Mouse (Mus musculus) CH12.LX (cell line): ENCODE measurements at regions not wholly inside any gene's neighbourhood (a gene's known extent, or its start where the extent isn't known, plus 50 kb on each side); places are given as distances from the start of the nearest gene placed in this dataset.

Source experiments
- CHD1 ChIP-seq: IDR thresholded peaks from 2 replicates; pipeline ENCODE4 v1.6.1; 2012; ENCODE audit warnings: low read depth, low read length, improper control_type of control experiment, inconsistent platforms
- CTCF ChIP-seq, 2 experiments: IDR thresholded peaks in 1 of 2; conservative IDR thresholded peaks in 1 of 2; 2 replicates each; pipeline ENCODE4 v1.5.1; 2011 to 2012; ENCODE audit warnings: low read depth in 2 of 2, low read length in 2 of 2, improper control_type of control experiment in 1 of 2, inconsistent platforms in 1 of 2, mild to moderate bottlenecking in 1 of 2, moderate library complexity in 1 of 2
- MXI1 ChIP-seq: IDR thresholded peaks from 2 replicates; pipeline ENCODE4 v1.6.1; 2011; ENCODE audit warnings: mild to moderate bottlenecking, low read depth, low read length, improper control_type of control experiment
- POLR2A ChIP-seq: IDR thresholded peaks from 2 replicates; pipeline ENCODE4 v1.6.1; 2011; ENCODE audit warnings: low read depth, mild to moderate bottlenecking, improper control_type of control experiment, low read length

DNA sequence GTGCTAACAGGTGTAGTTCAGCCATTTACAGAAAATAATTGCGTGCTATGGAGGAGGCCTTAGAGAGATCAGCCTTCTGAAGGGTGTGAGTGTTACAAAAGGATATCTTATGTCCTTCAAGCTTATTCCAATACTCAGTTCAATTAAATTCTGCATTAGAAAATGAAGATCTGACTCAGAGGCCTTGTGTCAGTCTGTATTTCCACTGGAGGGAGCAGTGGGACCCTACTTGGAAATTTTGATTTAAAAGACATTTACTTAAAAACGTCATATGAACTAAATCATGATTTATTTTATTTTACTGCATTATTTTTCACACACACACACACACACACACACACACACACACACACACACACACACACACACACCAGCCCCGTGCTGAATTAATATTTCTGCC lies 70.9 kb downstream of the Otor start:
- TF ChIP-seq CHD1, result no peak
- TF ChIP-seq MXI1, result no peak
- TF ChIP-seq CTCF (conservative IDR thresholded peaks at IDR 0.05 in 1 of 2, IDR thresholded peaks at IDR 0.05 in 1 of 2; ENCODE audit: low read depth in 2 of 2, low read length in 2 of 2), result 0 out of 4 replicates have a peak, but pooled peaks of 1 of the 2 experiments have one; percentile 5
- no peak for TF ChIP-seq POLR2A
